Mouse (Mus musculus) ES-Bruce4 (cell line): ENCODE measurements around the gene Mllt1.

Source experiments
- CTCF ChIP-seq: IDR thresholded peaks from one replicate; pipeline ENCODE4 v1.8.1; 2011; ENCODE audit warnings: low read depth, low read length
- EP300 ChIP-seq: IDR thresholded peaks from 2 replicates; pipeline ENCODE4 v1.6.1; 2011; ENCODE audit warnings: low read depth, low read length; ENCODE audit not compliant: insufficient read depth

DNA sequence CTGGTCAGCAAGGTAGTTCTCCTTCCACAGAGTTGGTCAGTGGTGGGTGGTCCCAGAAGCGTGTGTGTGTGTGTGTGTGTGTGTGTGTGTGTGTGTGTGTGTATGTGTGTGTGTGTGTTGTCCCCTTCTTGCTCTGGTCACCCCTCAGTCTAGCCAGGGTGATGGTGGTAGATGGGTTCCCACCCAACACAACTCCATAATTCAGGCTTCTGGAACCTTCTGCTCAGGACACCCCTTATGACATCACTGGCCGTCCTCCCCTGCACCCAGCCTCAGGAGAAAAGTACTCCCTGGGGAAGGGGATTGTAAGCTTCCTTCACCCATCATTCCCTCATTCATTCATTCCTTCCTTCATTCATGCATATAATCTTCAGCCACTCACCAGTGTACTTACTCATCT lies 61.0 kb downstream of the Mllt1 start, which contains the start of gene Acsbg2:
- TF ChIP-seq CTCF, result no peak
- no peak for TF ChIP-seq EP300
